Comparison of ENCODE assay signal across 16 mouse cellular contexts in genomic region chr3:50344411-50344810, GRCm38 (mm10).
DNase-seq lines count a peak whose midpoint lies in the region; ATAC-seq and TF ChIP-seq lines count a peak whose summit lies in the region.
"Had no signal": no experiment of that assay in that cellular context is flagged by ENCODE, and none has a peak within 500 bp of the region (broad histone marks: within the 10 kb centered on the region; RNA-seq: fewer than 3 reads in every experiment).

No protein-coding gene starts in this region.

- no peak overlapping the region for H3K9ac ChIP-seq in embryonic facial prominence, embryonic 14.5 days (ENCODE audit: low read depth, low read length)
- H3K9ac ChIP-seq in kidney, embryonic 15.5 days = no peak overlapping the region
- H3K9ac ChIP-seq: forebrain, embryonic 15.5 days; heart, embryonic 13.5 days; hindbrain, embryonic 13.5 days; liver, embryonic 15.5 days had no signal

- H3K4me2 ChIP-seq in embryonic facial prominence, embryonic 14.5 days (ENCODE audit: low read depth, low read length) = no peak overlapping the region
- no peak overlapping the region for H3K4me2 ChIP-seq in kidney, embryonic 15.5 days
- H3K4me2 ChIP-seq: forebrain, embryonic 15.5 days; heart, embryonic 13.5 days; hindbrain, embryonic 13.5 days; liver, embryonic 15.5 days had no signal

- peak; percentile 57 for DNase-seq in embryonic facial prominence, embryonic 14.5 days (ENCODE audit: low spot score)
- DNase-seq in embryonic facial prominence, embryonic 10.5 days (ENCODE audit: low spot score) = no peak
- DNase-seq in kidney, postnatal 4 days = peak; percentile 9 to 23
- DNase-seq in Muller cell, postnatal 12 days (ENCODE audit: inconsistent ontology term) = peak; percentile 12
- DNase-seq in adrenal gland, postnatal 25 days = peak; percentile 2
- DNase-seq in liver = no peak
- DNase-seq in layer of hippocampus, adult 2 months (ENCODE audit: low spot score in 2 of 2) = no peak
- DNase-seq: gastrocnemius, postnatal 25 days; left cerebral cortex, postnatal 4 days had no signal

- no peaks in the 10 kb centered on the region; the same call in 1 of the 2 replicates for H3K4me1 ChIP-seq in embryonic facial prominence, embryonic 14.5 days (ENCODE audit: control insufficient read depth, insufficient read depth, low read length)
- no peaks in the 10 kb centered on the region for H3K4me1 ChIP-seq in embryonic facial prominence, embryonic 10.5 days
- no peaks in the 10 kb centered on the region for H3K4me1 ChIP-seq in kidney, embryonic 15.5 days
- H3K4me1 ChIP-seq: forebrain, embryonic 15.5 days; heart, embryonic 13.5 days; hindbrain, embryonic 13.5 days; liver, embryonic 15.5 days; megakaryocyte, embryonic 14.5 days had no signal

- H3K36me3 ChIP-seq in embryonic facial prominence, embryonic 14.5 days (ENCODE audit: control insufficient read depth, insufficient read depth, low read length) = no peaks in the 10 kb centered on the region
- no peaks in the 10 kb centered on the region for H3K36me3 ChIP-seq in embryonic facial prominence, embryonic 10.5 days (replicated peaks)
- no peaks in the 10 kb centered on the region for H3K36me3 ChIP-seq in kidney, embryonic 15.5 days
- H3K36me3 ChIP-seq: forebrain, embryonic 15.5 days; G1E; heart, embryonic 13.5 days; hindbrain, embryonic 13.5 days; liver, embryonic 15.5 days had no signal

- no peak for ATAC-seq in embryonic facial prominence, embryonic 14.5 days (ENCODE audit: low read depth)
- no peak for ATAC-seq in kidney, embryonic 15.5 days (replicated peaks; ENCODE audit: low FRiP score)
- ATAC-seq: forebrain, embryonic 15.5 days had no signal

- H3K9me3 ChIP-seq in embryonic facial prominence, embryonic 14.5 days (ENCODE audit: control insufficient read depth, low read length) = no peaks in the 10 kb centered on the region
- H3K9me3 ChIP-seq in embryonic facial prominence, embryonic 10.5 days = no peaks in the 10 kb centered on the region
- H3K9me3 ChIP-seq in kidney, embryonic 15.5 days (replicated peaks) = no peaks in the 10 kb centered on the region
- H3K9me3 ChIP-seq: forebrain, embryonic 15.5 days; G1E; heart, embryonic 13.5 days; hindbrain, embryonic 13.5 days; liver, embryonic 15.5 days; megakaryocyte, embryonic 14.5 days had no signal

- H3K4me3 ChIP-seq in embryonic facial prominence, embryonic 14.5 days (ENCODE audit: low read depth, low read length) = no peak overlapping the region
- H3K4me3 ChIP-seq in embryonic facial prominence, embryonic 10.5 days = no peak overlapping the region
- no peak overlapping the region for H3K4me3 ChIP-seq in kidney, embryonic 15.5 days (replicated peaks)
- H3K4me3 ChIP-seq in layer of hippocampus, adult 2 months = no peak overlapping the region
- H3K4me3 ChIP-seq: forebrain, embryonic 15.5 days; heart, embryonic 13.5 days; hindbrain, embryonic 13.5 days; liver, embryonic 15.5 days; megakaryocyte, embryonic 14.5 days had no signal

- no peak overlapping the region for H3K27ac ChIP-seq in embryonic facial prominence, embryonic 14.5 days (replicated peaks; ENCODE audit: low read depth, low read length)
- no peak overlapping the region for H3K27ac ChIP-seq in embryonic facial prominence, embryonic 10.5 days (replicated peaks)
- no peak overlapping the region for H3K27ac ChIP-seq in kidney, embryonic 15.5 days
- no peak overlapping the region for H3K27ac ChIP-seq in layer of hippocampus, adult 2 months
- H3K27ac ChIP-seq: forebrain, embryonic 15.5 days; heart, embryonic 13.5 days; hindbrain, embryonic 13.5 days; liver, embryonic 15.5 days had no signal

- 88% methylated on average over 1 of the region's 1 CpGs for WGBS in embryonic facial prominence, embryonic 14.5 days
- 89% methylated on average over 1 of the region's 1 CpGs for WGBS in embryonic facial prominence, embryonic 10.5 days
- WGBS in kidney, embryonic 15.5 days = 96% methylated on average over 1 of the region's 1 CpGs

- H3K27me3 ChIP-seq in embryonic facial prominence, embryonic 14.5 days (replicated peaks; ENCODE audit: control insufficient read depth, insufficient read depth, low read length) = no peaks in the 10 kb centered on the region
- no peaks in the 10 kb centered on the region for H3K27me3 ChIP-seq in embryonic facial prominence, embryonic 10.5 days (replicated peaks; ENCODE audit: low read depth, poor library complexity, severe bottlenecking)
- no peaks in the 10 kb centered on the region for H3K27me3 ChIP-seq in kidney, embryonic 15.5 days
- H3K27me3 ChIP-seq: forebrain, embryonic 15.5 days; heart, embryonic 13.5 days; hindbrain, embryonic 13.5 days; liver, embryonic 15.5 days; megakaryocyte, embryonic 14.5 days had no signal

- TF ChIP-seq CTCF in layer of hippocampus, adult 2 months (conservative IDR thresholded peaks at IDR 0.05) = no peak

Comparison
In these comparisons a context has a peak if more than half of its experiments do, and no peak if none do; other contexts are left out.
1. DNase-seq: peak in embryonic facial prominence, embryonic 14.5 days (single experiment), kidney, postnatal 4 days (2 of 2), Muller cell, postnatal 12 days (single experiment) and adrenal gland, postnatal 25 days (single experiment); none in embryonic facial prominence, embryonic 10.5 days (single experiment), liver (single experiment) and layer of hippocampus, adult 2 months (0 of 2).